Mouse (Mus musculus) hindbrain, embryonic 11.5 days (tissue): ENCODE measurements at regions not wholly inside any gene's neighbourhood (a gene's known extent, or its start where the extent isn't known, plus 50 kb on each side); places are given as distances from the start of the nearest gene placed in this dataset.

Experiments used
- ATAC-seq: fragments of 200-750 bp; cut with Nextera tagmentation; 2 replicates; pipeline ENCODE4 v1.8.0; 2017; ENCODE audit warnings: mild to moderate bottlenecking, moderate TSS enrichment, moderate library complexity; ENCODE audit not compliant: low FRiP score
- DNase-seq: peaks from one replicate; pipeline ENCODE4 v3.0.0-alpha.2; 2015; ENCODE audit warnings: low spot score
- H3K27ac ChIP-seq: fragments of 300-500 bp; sonication (generic); 2 replicates; pipeline ENCODE4 v1.5.1; 2014; ENCODE audit warnings: mild to moderate bottlenecking, low read depth, low read length
- H3K27me3 ChIP-seq: fragments of 300-500 bp; sonication (generic); 2 replicates; pipeline ENCODE4 v1.6.1; 2014; ENCODE audit warnings: mild to moderate bottlenecking, low read length, moderate library complexity, mixed read lengths; ENCODE audit not compliant: control insufficient read depth, insufficient read depth
- H3K36me3 ChIP-seq: fragments of 300-500 bp; sonication (generic); 2 replicates; pipeline ENCODE4 v1.6.1; 2014; ENCODE audit warnings: mild to moderate bottlenecking, low read length, moderate library complexity, mixed read lengths; ENCODE audit not compliant: control insufficient read depth, insufficient read depth
- H3K4me1 ChIP-seq: fragments of 300-500 bp; sonication (generic); replicated peaks from 2 replicates; pipeline ENCODE4 v1.6.1; 2014; ENCODE audit warnings: low read length, mixed read lengths; ENCODE audit not compliant: control insufficient read depth, insufficient read depth
- H3K4me2 ChIP-seq: fragments of 300-500 bp; sonication (generic); replicated peaks from 2 replicates; pipeline ENCODE4 v1.6.1; 2014; ENCODE audit warnings: mild to moderate bottlenecking, low read depth, low read length
- H3K4me3 ChIP-seq: fragments of 300-500 bp; sonication (generic); 2 replicates; pipeline ENCODE4 v1.5.1; 2014; ENCODE audit warnings: low read depth, low read length
- H3K9ac ChIP-seq: fragments of 300-500 bp; sonication (generic); 2 replicates; pipeline ENCODE4 v1.6.1; 2014; ENCODE audit warnings: low read depth, low read length
- H3K9me3 ChIP-seq: fragments of 300-500 bp; sonication (generic); 2 replicates; pipeline ENCODE4 v1.6.1; 2016; ENCODE audit warnings: low read length; ENCODE audit not compliant: control insufficient read depth
- WGBS: fragments of 180-500 bp; shearing (Covaris S2); extraction: QIAGEN DNeasy Blood & Tissue Kit; methylation state at CpG from one replicate; pipeline ENCODE4 v1.1.7; 2014; 5-methylcytosine and 5-hydroxymethylcytosine counted together

GRCm38 (mm10) chr16:81774626-81775025, 574.1 kb downstream of the Ncam2 start:
- Histone ChIP-seq H3K9me3 (no peaks in the 10 kb centered on the region), H3K36me3 (no peaks in the 10 kb centered on the region), H3K4me1 (no peaks in the 10 kb centered on the region), H3K4me2 (no peak overlapping the region), H3K27me3 (no peaks in the 10 kb centered on the region), H3K9ac (no peak overlapping the region), H3K4me3 (no peak overlapping the region), H3K27ac (no peak overlapping the region)
- no peak for ATAC-seq
- no peak for DNase-seq

- Histone ChIP-seq H3K4me3 (no peak overlapping the region), H3K9ac (no peak overlapping the region), H3K27ac (no peak overlapping the region), H3K4me2 (no peak overlapping the region), H3K4me1 (no peaks in the 10 kb centered on the region), H3K9me3 (no peaks in the 10 kb centered on the region), H3K27me3 (no peaks in the 10 kb centered on the region), H3K36me3 (no peaks in the 10 kb centered on the region)
- ATAC-seq (no peak), DNase-seq (no peak)
- WGBS: 88% methylated on average over 6 of the region's 6 CpGs
Measured at GRCm38 (mm10) chr16:81793975-81794374, 593.5 kb downstream of the Ncam2 start.

GRCm38 (mm10) chr16:81816898-81817297, 616.4 kb downstream of the Ncam2 start:
- Histone ChIP-seq H3K27ac (no peak overlapping the region), H3K4me3 (no peak overlapping the region)
- no peak for ATAC-seq

GRCm38 (mm10) chr16:81838625-81839024, 638.1 kb downstream of the Ncam2 start:
- H3K36me3 ChIP-seq: no peaks in the 10 kb centered on the region
- ATAC-seq: no peak
- H3K27me3 ChIP-seq: no peaks in the 10 kb centered on the region
- no peak overlapping the region for H3K9ac ChIP-seq
- no peaks in the 10 kb centered on the region for H3K4me1 ChIP-seq
- H3K4me2 ChIP-seq: no peak overlapping the region
- DNase-seq: no peak
- 84% methylated on average over 1 of the region's 1 CpGs for WGBS
- H3K4me3 ChIP-seq: no peak overlapping the region
- H3K27ac ChIP-seq: no peak overlapping the region
- H3K9me3 ChIP-seq: no peaks in the 10 kb centered on the region

More at GRCm38 (mm10) chr16:81816898-81817297, 616.4 kb downstream of the Ncam2 start:
- no peak for DNase-seq
- H3K9ac ChIP-seq: no peak overlapping the region
- H3K4me2 ChIP-seq: no peak overlapping the region
- H3K9me3 ChIP-seq: no peaks in the 10 kb centered on the region
- no peaks in the 10 kb centered on the region for H3K27me3 ChIP-seq
- WGBS: 91% methylated on average over 3 of the region's 3 CpGs
- H3K36me3 ChIP-seq: no peaks in the 10 kb centered on the region
- H3K4me1 ChIP-seq: no peaks in the 10 kb centered on the region

- WGBS: 90% methylated on average over 4 of the region's 4 CpGs
- Histone ChIP-seq H3K27me3 (no peaks in the 10 kb centered on the region), H3K9ac (no peak overlapping the region), H3K9me3 (no peaks in the 10 kb centered on the region), H3K4me3 (no peak overlapping the region), H3K4me2 (no peak overlapping the region), H3K4me1 (no peaks in the 10 kb centered on the region), H3K27ac (no peak overlapping the region), H3K36me3 (no peaks in the 10 kb centered on the region)
- ATAC-seq (0 out of 2 replicates have a peak, but pooled peaks have one; percentile 27), DNase-seq (no peak)
Measured at GRCm38 (mm10) chr16:81879682-81880081, 679.2 kb downstream of the Ncam2 start.
